7 mouse cellular contexts compared by ENCODE assay signal in genomic region chr13:76383972-76384663, GRCm38 (mm10). TPM values are rescaled to one million over a fixed set of nuclear protein-coding genes. Genes with fewer than 3 reads are reported as not detected.
DNase-seq lines count a peak whose midpoint lies in the region; ATAC-seq and TF ChIP-seq lines count a peak whose summit lies in the region.

Gene Mctp1, plus strand, starts transcription at chr13:76384535.

- no peaks in the 10 kb centered on the region for H3K9me3 ChIP-seq in intestine, postnatal 0 days (ENCODE audit: control insufficient read depth)
- H3K9me3 ChIP-seq in limb, embryonic 12.5 days = no peaks in the 10 kb centered on the region
- no peaks in the 10 kb centered on the region for H3K9me3 ChIP-seq in midbrain, embryonic 12.5 days

- no peak for TF ChIP-seq CTCF in intestine, postnatal 0 days (IDR thresholded peaks at IDR 0.05; ENCODE audit: low read depth)

- ATAC-seq in intestine, postnatal 0 days = peak; percentile 86
- ATAC-seq in limb, embryonic 12.5 days (ENCODE audit: insufficient number of reproducible peaks, insufficient read depth, low FRiP score, low TSS enrichment, low read depth) = peak; percentile 93
- ATAC-seq in midbrain, embryonic 12.5 days (ENCODE audit: low FRiP score, low read depth) = peak; percentile 91

- H3K4me3 ChIP-seq in intestine, postnatal 0 days (ENCODE audit: low read depth, low read length) = peak within 1 kb of the TSS; percentile 64
- peak within 1 kb of the TSS; percentile 56 for H3K4me3 ChIP-seq in limb, embryonic 12.5 days (replicated peaks)
- H3K4me3 ChIP-seq in midbrain, embryonic 12.5 days = peak within 1 kb of the TSS; percentile 71

- peak; percentile 12 to 32 for DNase-seq in adrenal gland, postnatal 4 days (ENCODE audit: low spot score in 2 of 2)
- peak; percentile 81 for DNase-seq in embryo, embryonic 9.5 days (ENCODE audit: extremely low spot score)
- peak; percentile 94 for DNase-seq in heart, adult 11 months
- peak; percentile 18 to 69 for DNase-seq in spleen, postnatal 4 days (ENCODE audit: low spot score in 2 of 2)

- peaks cover 19% of the 10 kb centered on the region; the same call in 1 of the 2 replicates for H3K27me3 ChIP-seq in intestine, postnatal 0 days (replicated peaks; ENCODE audit: control insufficient read depth, insufficient read depth, low read length)
- peaks cover 52% of the 10 kb centered on the region for H3K27me3 ChIP-seq in limb, embryonic 12.5 days
- peaks cover 31% of the 10 kb centered on the region for H3K27me3 ChIP-seq in midbrain, embryonic 12.5 days

- H3K27ac ChIP-seq in intestine, postnatal 0 days (ENCODE audit: low read depth, low read length) = no peak within 1 kb of the TSS
- no peak within 1 kb of the TSS for H3K27ac ChIP-seq in limb, embryonic 12.5 days
- 0 out of 2 replicates have a peak within 1 kb of the TSS, but pooled peaks have one; percentile 27 for H3K27ac ChIP-seq in midbrain, embryonic 12.5 days (replicated peaks)

- H3K4me1 ChIP-seq in intestine, postnatal 0 days (replicated peaks; ENCODE audit: control insufficient read depth, insufficient read depth, low read length) = 0 out of 2 replicates have a peak, but pooled peaks cover 3% of the 10 kb centered on the region
- H3K4me1 ChIP-seq in limb, embryonic 12.5 days (replicated peaks) = peaks cover 11% of the 10 kb centered on the region
- H3K4me1 ChIP-seq in midbrain, embryonic 12.5 days = peaks cover 8% of the 10 kb centered on the region; the same call in 1 of the 2 replicates

- no peaks in the 10 kb centered on the region for H3K36me3 ChIP-seq in intestine, postnatal 0 days (ENCODE audit: control insufficient read depth, insufficient read depth)
- H3K36me3 ChIP-seq in limb, embryonic 12.5 days = no peaks in the 10 kb centered on the region
- H3K36me3 ChIP-seq in midbrain, embryonic 12.5 days = no peaks in the 10 kb centered on the region

- WGBS in intestine, postnatal 0 days = under 1% methylated on average over 55 of the region's 62 CpGs
- WGBS in limb, embryonic 12.5 days = under 1% methylated on average over 58 of the region's 62 CpGs
- under 1% methylated on average over 53 of the region's 62 CpGs for WGBS in midbrain, embryonic 12.5 days

- peak within 1 kb of the TSS; percentile 37 for H3K9ac ChIP-seq in intestine, postnatal 0 days (ENCODE audit: low read depth, low read length)
- H3K9ac ChIP-seq in limb, embryonic 12.5 days (replicated peaks) = peak within 1 kb of the TSS; percentile 54
- peak within 1 kb of the TSS; percentile 68 for H3K9ac ChIP-seq in midbrain, embryonic 12.5 days (replicated peaks)

- peak within 1 kb of the TSS; percentile 98 for H3K4me2 ChIP-seq in intestine, postnatal 0 days (replicated peaks; ENCODE audit: low read depth)
- H3K4me2 ChIP-seq in limb, embryonic 12.5 days = peak within 1 kb of the TSS; percentile 97
- H3K4me2 ChIP-seq in midbrain, embryonic 12.5 days (replicated peaks) = peak within 1 kb of the TSS; percentile 97

RNA-seq across cellular contexts. Expression of gene Mctp1, which starts in this region (rescaled TPM):
- 1 to 10 TPM; 3.7 to 4.5 TPM for total RNA-seq in adrenal gland, postnatal 4 days (2021)
- polyA plus RNA-seq in intestine, postnatal 0 days (2015; fragmentation: Nextera tagmentation; extraction: Ambion mirVana) = 1.2 and 1.7 TPM in 2 replicates
- 0.20 and 0.50 TPM in 2 replicates for polyA plus RNA-seq in limb, embryonic 12.5 days (2016; fragmentation: Nextera tagmentation; extraction: Ambion mirVana)
- 3.2 and 4.9 TPM in 2 replicates for polyA plus RNA-seq in midbrain, embryonic 12.5 days (2016; fragmentation: Nextera tagmentation; extraction: Ambion mirVana)

Comparison
In these comparisons a context has a peak if more than half of its experiments do, and no peak if none do; other contexts are left out.
1. Peak in ATAC-seq, H3K4me3 ChIP-seq, H3K9ac ChIP-seq and H3K4me2 ChIP-seq in limb, embryonic 12.5 days; RNA of the gene not detected or under 1 TPM.
2. DNase-seq: peak in every context shown above with its lines; median percentile 94 in heart, adult 11 months; 81 in embryo, embryonic 9.5 days; 44 in spleen, postnatal 4 days; 22 in adrenal gland, postnatal 4 days.